ENCODE assay signal across 25 mouse cellular contexts in genomic region chr14:46625760-46626159, GRCm38 (mm10).
"Had no signal": no experiment of that assay in that cellular context is flagged by ENCODE, and none has a peak within 500 bp of the region (broad histone marks: within the 10 kb centered on the region; RNA-seq: fewer than 3 reads in every experiment).

No protein-coding gene starts in this region.

- H3K4me3 ChIP-seq: kidney, embryonic 15.5 days; left cerebral cortex, adult 2 months; liver, embryonic 12.5 days; liver, embryonic 15.5 days; lung, embryonic 15.5 days; megakaryocyte, embryonic 14.5 days; midbrain, embryonic 10.5 days; neural tube, embryonic 12.5 days; neural tube, embryonic 15.5 days had no signal

- H3K4me2 ChIP-seq: kidney, embryonic 15.5 days; liver, embryonic 12.5 days; liver, embryonic 15.5 days; lung, embryonic 15.5 days; neural tube, embryonic 12.5 days; neural tube, embryonic 15.5 days had no signal

- H3K36me3 ChIP-seq: kidney, embryonic 15.5 days; liver, embryonic 12.5 days; liver, embryonic 15.5 days; lung, embryonic 15.5 days; midbrain, embryonic 10.5 days; neural tube, embryonic 12.5 days; neural tube, embryonic 15.5 days had no signal

- H3K27ac ChIP-seq: kidney, embryonic 15.5 days; left cerebral cortex, adult 2 months; liver, embryonic 12.5 days; liver, embryonic 15.5 days; lung, embryonic 15.5 days; midbrain, embryonic 10.5 days; neural tube, embryonic 12.5 days; neural tube, embryonic 15.5 days; stomach, postnatal 0 days had no signal

- H3K9ac ChIP-seq: kidney, embryonic 15.5 days; liver, embryonic 12.5 days; liver, embryonic 15.5 days; lung, embryonic 15.5 days; neural tube, embryonic 12.5 days; neural tube, embryonic 15.5 days had no signal

- ATAC-seq: liver, embryonic 12.5 days had no signal

- H3K9me3 ChIP-seq: kidney, embryonic 15.5 days; liver, embryonic 12.5 days; liver, embryonic 15.5 days; lung, embryonic 15.5 days; megakaryocyte, embryonic 14.5 days; midbrain, embryonic 10.5 days; neural tube, embryonic 12.5 days; neural tube, embryonic 15.5 days had no signal

- H3K27me3 ChIP-seq: kidney, embryonic 15.5 days; liver, embryonic 12.5 days; liver, embryonic 15.5 days; lung, embryonic 15.5 days; megakaryocyte, embryonic 14.5 days; neural tube, embryonic 12.5 days; neural tube, embryonic 15.5 days had no signal

- DNase-seq: kidney, adult 8-10 months; kidney, postnatal 10 days; kidney, postnatal 36 days; layer of hippocampus, postnatal 36 days; liver; lung, adult 18-20 months; lung, postnatal 10 days; lung, postnatal 36 days; midbrain, embryonic 14.5 days; right cerebral cortex, adult 18-20 months; right cerebral cortex, postnatal 14 days; right cerebral cortex, postnatal 4 days; thymus, adult 2 months; thymus, postnatal 14 days; thymus, postnatal 4 days had no signal

- H3K4me1 ChIP-seq: megakaryocyte, embryonic 14.5 days; midbrain, embryonic 10.5 days; neural tube, embryonic 12.5 days had no signal
